Mouse (Mus musculus) G1E (cell line): ENCODE measurements around the gene Ermp1. TPM values are rescaled to one million over a fixed set of nuclear protein-coding genes. Genes with fewer than 3 reads are reported as not detected.

Experiments used
- ATAC-seq: 2 replicates; pipeline ENCODE4 v1.8.0; 2016; ENCODE audit warnings: mild to moderate bottlenecking; ENCODE audit not compliant: insufficient number of reproducible peaks, poor library complexity, low FRiP score, severe bottlenecking; ENCODE audit errors: extremely low read depth
- DNase-seq: peaks from one replicate; pipeline ENCODE4 v3.0.0; 2012; ENCODE audit warnings: low spot score
- H3K27me3 ChIP-seq: 2 replicates; pipeline ENCODE4 v1.6.1; 2012; ENCODE audit warnings: mild to moderate bottlenecking, low read length, inconsistent platforms; ENCODE audit not compliant: insufficient read depth
- H3K36me3 ChIP-seq: replicated peaks from 2 replicates; pipeline ENCODE3; 2012; ENCODE audit warnings: mild to moderate bottlenecking, inconsistent platforms
- H3K4me1 ChIP-seq: 2 replicates; pipeline ENCODE4 v1.6.1; 2012; ENCODE audit warnings: low read depth, low read length, inconsistent platforms, mixed read lengths; ENCODE audit not compliant: insufficient read depth
- H3K4me3 ChIP-seq: 2 replicates; pipeline ENCODE4 v1.5.1; 2012; ENCODE audit warnings: low read depth, mild to moderate bottlenecking, inconsistent platforms, low read length, moderate library complexity, mixed read lengths
- H3K9me3 ChIP-seq: replicated peaks from 2 replicates; pipeline ENCODE4 v1.6.1; 2012; ENCODE audit warnings: inconsistent platforms
- CTCF ChIP-seq: IDR thresholded peaks from 2 replicates; pipeline ENCODE4 v1.5.1; 2012; ENCODE audit warnings: low read depth, low read length, inconsistent platforms, mixed read lengths
- GATA1 ChIP-seq: IDR thresholded peaks from 2 replicates; pipeline ENCODE4 v1.6.1; 2012; ENCODE audit warnings: borderline replicate concordance, low read length, inconsistent platforms, mixed read lengths
- GATA2 ChIP-seq: IDR thresholded peaks from 2 replicates; pipeline ENCODE4 v1.6.1; 2012; ENCODE audit warnings: low read depth, low read length, inconsistent platforms, borderline replicate concordance
- POLR2AphosphoS5 ChIP-seq: IDR thresholded peaks from 2 replicates; pipeline ENCODE4 v1.6.1; 2012; ENCODE audit warnings: low read depth, low read length, inconsistent platforms; ENCODE audit not compliant: insufficient replicate concordance
- TAL1 ChIP-seq: conservative IDR thresholded peaks from 2 replicates; pipeline ENCODE4 v1.6.1; 2012; ENCODE audit warnings: low read depth, low read length, inconsistent platforms, mixed read lengths
- polyA plus RNA-seq: library from polyadenylated mRNA; stranded (reverse); fragments of >175 nt; gene quantifications from 2 replicates; pipeline ENCODE4 v1.2.3, GENCODE M21; 2012
- total RNA-seq, 2 experiments: library from RNA; stranded (forward) in 1 of 2; stranded (reverse) in 1 of 2; fragments of 200-1000 nt in 1 of 2; fragments of >200 nt in 1 of 2; fragmentation: Nextera tagmentation in 1 of 2; gene quantifications; 2 replicates each; pipeline ENCODE4 v1.2.3; 2014 to 2017

The Ermp1 gene
- total and polyA plus RNA-seq, 3 experiments = 11.4 to 22.6 (median 19.3) TPM

DNA sequence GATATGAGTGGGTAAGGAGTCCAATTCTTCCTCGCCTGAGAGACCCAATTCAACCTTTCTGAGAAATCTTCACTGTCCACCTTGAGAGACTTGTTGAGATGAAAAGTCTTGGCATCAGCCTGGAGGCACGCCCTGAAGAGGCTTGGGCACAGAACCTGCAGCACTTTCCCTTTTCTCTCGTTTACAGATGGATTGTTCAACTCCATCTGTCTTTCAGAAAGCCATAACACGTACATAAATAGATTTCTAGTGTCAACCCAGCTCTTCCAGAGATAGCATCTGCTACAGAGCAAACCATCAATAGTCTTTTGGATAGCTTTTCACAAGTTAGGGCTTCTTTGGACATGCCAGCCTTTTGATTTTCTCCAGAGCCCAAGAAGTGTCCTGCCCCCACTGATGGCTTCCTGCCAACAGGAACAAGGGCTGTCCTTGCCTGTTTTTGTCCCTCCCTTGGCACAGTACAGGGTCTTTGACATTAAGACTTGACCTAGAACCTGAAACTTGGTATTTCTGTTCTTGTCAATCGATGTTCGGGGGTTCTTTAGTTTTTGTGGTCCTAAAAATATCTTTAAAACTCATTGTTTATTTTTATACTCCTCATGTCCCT, 13.9 kb upstream of the Ermp1 start:
- no peak for ATAC-seq
- no peak for DNase-seq

DNA sequence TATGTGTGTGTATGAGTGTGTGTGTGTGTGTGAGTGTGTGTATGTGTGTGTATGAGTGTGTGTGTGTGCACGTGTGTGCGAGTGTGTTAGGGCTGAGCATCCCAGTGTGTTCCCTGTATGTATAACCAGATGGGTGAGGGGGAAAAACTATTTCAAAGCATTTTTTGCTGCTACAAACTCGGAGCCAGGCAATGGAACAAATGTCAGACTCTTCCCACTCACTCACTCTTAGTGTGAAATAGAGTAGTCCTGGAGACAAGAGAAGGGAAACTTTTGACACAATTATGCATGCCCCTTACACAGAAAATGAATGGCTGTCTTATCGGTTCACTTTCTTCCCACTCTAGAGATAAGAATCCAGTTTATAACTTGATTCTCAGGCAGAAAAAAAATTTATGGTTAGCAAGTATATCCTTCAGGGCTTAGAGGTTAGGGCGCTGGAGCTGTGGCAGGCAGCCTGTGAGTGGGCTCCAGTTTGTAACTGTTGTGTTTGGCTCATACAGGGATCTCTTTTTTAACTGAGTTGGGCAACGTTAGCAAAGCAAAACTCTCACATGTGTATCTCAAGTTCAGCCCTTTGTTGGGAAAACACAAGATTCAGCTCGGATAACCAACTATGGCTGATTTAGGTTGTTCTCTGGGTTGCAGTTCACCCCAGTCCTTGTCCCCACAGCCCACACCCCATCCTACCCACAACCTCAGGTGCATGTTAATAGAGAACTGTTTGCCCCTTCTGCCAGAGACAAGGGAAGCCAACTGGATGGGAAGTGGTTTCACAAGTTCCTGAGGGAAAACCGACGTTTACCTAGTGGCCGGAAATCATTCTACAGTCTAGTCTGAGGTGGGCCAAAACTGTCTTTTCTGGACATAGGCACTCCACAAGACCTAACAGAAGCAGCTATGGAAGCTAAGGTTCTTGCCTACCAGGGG, 12.9 kb upstream of the Ermp1 start:
- ATAC-seq = no peak
- no peak for DNase-seq
- H3K36me3 ChIP-seq = no peaks in the 10 kb centered on the region
- no peak for TF ChIP-seq TAL1
- no peak for TF ChIP-seq GATA1
- TF ChIP-seq GATA2 = no peak
- TF ChIP-seq CTCF = no peak
- TF ChIP-seq POLR2AphosphoS5 = no peak
- no peaks in the 10 kb centered on the region for H3K9me3 ChIP-seq
- H3K4me1 ChIP-seq = peaks cover 2% of the 10 kb centered on the region; the same call in 1 of the 2 replicates
- peaks cover 51% of the 10 kb centered on the region for H3K27me3 ChIP-seq
- H3K4me3 ChIP-seq = no peak overlapping the region

More for the DNA sequence above, 13.9 kb upstream of the Ermp1 start:
- Histone ChIP-seq H3K9me3 (no peaks in the 10 kb centered on the region), H3K27me3 (peaks cover 43% of the 10 kb centered on the region), H3K4me3 (no peak overlapping the region), H3K4me1 (peaks cover 7% of the 10 kb centered on the region), H3K36me3 (no peaks in the 10 kb centered on the region)
- TF ChIP-seq TAL1 (no peak), GATA2 (no peak), POLR2AphosphoS5 (no peak), GATA1 (no peak), CTCF (no peak)

DNA sequence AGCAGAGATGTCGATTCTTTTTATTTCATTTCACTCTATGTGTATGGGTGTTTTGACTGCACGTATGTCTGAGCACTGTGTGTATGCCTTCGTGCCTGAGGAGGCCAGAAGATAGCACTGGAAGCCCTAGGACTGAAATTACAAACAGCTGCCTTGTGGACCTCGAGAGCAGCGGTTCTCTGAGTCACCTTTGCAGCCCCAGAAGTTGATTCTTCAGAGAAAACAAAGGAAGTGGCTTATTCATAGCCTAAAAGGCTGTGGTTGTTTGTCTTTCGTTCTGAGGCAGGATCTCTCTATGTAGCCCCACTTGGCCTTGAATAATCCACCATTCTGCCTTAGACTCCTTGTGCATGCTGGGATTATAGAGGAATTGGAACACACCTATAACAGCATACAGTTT, 11.5 kb upstream of the Ermp1 start:
- peaks cover 58% of the 10 kb centered on the region for H3K27me3 ChIP-seq
- no peaks in the 10 kb centered on the region for H3K4me1 ChIP-seq
- H3K4me3 ChIP-seq = no peak overlapping the region
- no peaks in the 10 kb centered on the region for H3K9me3 ChIP-seq
- no peaks in the 10 kb centered on the region for H3K36me3 ChIP-seq
- no peak for TF ChIP-seq TAL1
- no peak for TF ChIP-seq GATA1
- no peak for TF ChIP-seq POLR2AphosphoS5
- no peak for TF ChIP-seq CTCF
- TF ChIP-seq GATA2 = no peak
- ATAC-seq (no peak), DNase-seq (no peak)

DNA sequence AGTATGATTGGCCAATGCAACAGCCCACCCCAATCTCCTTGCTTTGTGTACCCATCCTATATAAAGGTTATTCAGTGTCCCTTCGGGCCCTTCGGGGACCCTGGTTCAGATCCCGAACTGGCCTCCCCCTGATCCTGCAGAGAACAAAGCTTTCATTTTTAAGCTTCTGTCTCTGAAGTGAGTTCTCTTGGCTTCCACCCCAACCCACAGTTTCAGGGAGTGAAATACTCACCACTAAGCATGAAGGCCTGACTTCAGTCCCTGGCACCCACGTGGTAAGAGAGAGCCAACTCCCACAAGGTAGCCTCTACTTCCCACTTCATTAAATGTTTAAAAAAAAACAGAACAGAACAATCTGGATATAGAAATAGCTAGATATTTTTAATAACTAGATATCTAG, 10.6 kb upstream of the Ermp1 start:
- Histone ChIP-seq H3K36me3 (no peaks in the 10 kb centered on the region), H3K27me3 (peaks cover 58% of the 10 kb centered on the region), H3K4me3 (no peak overlapping the region), H3K4me1 (no peaks in the 10 kb centered on the region), H3K9me3 (no peaks in the 10 kb centered on the region)
- no peak for ATAC-seq
- no peak for DNase-seq
- no peak for TF ChIP-seq GATA1
- no peak for TF ChIP-seq POLR2AphosphoS5
- TF ChIP-seq TAL1 = no peak
- TF ChIP-seq CTCF = no peak
- no peak for TF ChIP-seq GATA2

DNA sequence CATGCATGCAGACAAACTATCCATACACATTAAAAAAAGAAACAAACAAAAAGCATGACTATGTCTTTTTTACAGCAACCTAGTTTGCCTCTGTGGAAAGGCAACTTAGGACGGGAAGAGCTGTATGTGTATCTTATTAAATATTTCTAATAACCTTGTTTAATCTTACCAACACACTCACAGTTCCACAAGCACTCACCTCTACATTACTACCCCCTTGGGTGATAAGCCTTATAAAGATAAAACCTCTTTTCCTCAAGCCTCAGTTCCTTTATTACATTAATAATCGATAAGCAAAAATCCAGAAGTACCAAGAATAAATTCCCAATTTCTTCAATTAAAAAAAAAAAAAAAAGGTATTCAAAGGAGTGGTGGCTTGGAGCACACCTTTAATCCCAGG, 9.3 kb upstream of the Ermp1 start:
- H3K4me1 ChIP-seq = no peaks in the 10 kb centered on the region
- H3K4me3 ChIP-seq = no peak overlapping the region
- ATAC-seq (no peak), DNase-seq (no peak)
- H3K36me3 ChIP-seq = no peaks in the 10 kb centered on the region
- peaks cover 60% of the 10 kb centered on the region for H3K27me3 ChIP-seq
- TF ChIP-seq CTCF = no peak
- no peak for TF ChIP-seq POLR2AphosphoS5
- no peak for TF ChIP-seq GATA1
- no peak for TF ChIP-seq TAL1
- TF ChIP-seq GATA2 = no peak
- no peaks in the 10 kb centered on the region for H3K9me3 ChIP-seq

DNA sequence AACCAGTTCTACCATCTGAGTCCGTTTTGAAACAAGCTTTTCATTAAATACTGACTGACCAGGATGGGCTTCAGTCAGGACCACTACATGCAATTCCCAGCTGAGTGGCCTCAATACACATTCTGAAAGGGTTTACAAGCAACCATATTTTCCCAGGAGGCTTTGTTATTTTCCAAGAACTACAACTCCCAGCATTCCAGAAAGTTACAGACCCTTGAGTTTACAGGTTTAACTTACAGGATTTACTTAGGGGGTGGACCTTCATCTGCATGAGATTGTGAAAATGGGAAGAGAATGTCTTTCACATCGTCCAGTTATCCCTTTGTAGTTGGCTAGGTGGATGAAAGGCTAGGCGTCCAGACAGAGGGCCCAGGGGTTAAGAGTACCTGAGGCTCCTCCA, 8.8 kb upstream of the Ermp1 start:
- H3K36me3 ChIP-seq = no peaks in the 10 kb centered on the region
- TF ChIP-seq TAL1 = no peak
- no peak for TF ChIP-seq CTCF
- TF ChIP-seq GATA2 = no peak
- TF ChIP-seq GATA1 = no peak
- TF ChIP-seq POLR2AphosphoS5 = no peak
- H3K4me1 ChIP-seq = no peaks in the 10 kb centered on the region
- ATAC-seq (no peak), DNase-seq (no peak)
- H3K4me3 ChIP-seq = no peak overlapping the region
- H3K9me3 ChIP-seq = no peaks in the 10 kb centered on the region
- H3K27me3 ChIP-seq = peaks cover 58% of the 10 kb centered on the region
